Mouse (Mus musculus): ENCODE measurements around the gene Tcp1.
A peak's percentile ranks its signal among the peaks of the same experiment; 100 is the strongest.
"Not testable (repeated sequence)": the region's sequence is repeated elsewhere in the genome, so short reads cannot be mapped to it uniquely, and the experiment has no call there.

Gene Tcp1

GRCm38 (mm10) chr17:12915488-12915880 is at the start of gene Tcp1:
Gene Tcp1 (plus strand): TSS chr17:12915701.
- DNase-seq = peak in 1 of 2 experiments; percentile 47

GRCm38 (mm10) chr17:12866853-12867252 is 48.6 kb upstream of the Tcp1 start:
- no peak for DNase-seq

GRCm38 (mm10) chr17:12868043-12868442 is 47.5 kb upstream of the Tcp1 start, which contains the start of gene Mas1:
Gene Mas1 (minus strand): TSS chr17:12868143.
- no peak for DNase-seq

DNA sequence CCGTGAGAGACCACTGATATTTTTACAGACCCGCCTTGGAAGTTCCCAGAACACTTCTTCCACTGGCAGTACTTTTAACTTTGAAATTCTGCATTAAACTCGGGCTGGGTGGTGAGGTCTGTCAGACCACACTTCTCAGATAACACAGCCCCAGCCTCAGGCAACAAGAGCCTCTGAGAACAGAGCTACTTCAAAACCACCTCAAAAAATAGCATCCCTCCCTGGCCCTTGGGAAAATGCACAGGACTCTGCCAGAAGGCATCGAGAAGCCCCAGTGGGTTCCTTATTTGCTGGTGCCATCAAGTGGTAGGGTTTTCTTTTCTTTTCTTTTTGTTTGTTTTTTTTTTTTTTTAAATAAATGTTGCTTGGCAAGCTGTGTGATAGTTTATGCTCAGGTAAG is 46.9 kb upstream of the Tcp1 start:
- DNase-seq = no peak

DNA sequence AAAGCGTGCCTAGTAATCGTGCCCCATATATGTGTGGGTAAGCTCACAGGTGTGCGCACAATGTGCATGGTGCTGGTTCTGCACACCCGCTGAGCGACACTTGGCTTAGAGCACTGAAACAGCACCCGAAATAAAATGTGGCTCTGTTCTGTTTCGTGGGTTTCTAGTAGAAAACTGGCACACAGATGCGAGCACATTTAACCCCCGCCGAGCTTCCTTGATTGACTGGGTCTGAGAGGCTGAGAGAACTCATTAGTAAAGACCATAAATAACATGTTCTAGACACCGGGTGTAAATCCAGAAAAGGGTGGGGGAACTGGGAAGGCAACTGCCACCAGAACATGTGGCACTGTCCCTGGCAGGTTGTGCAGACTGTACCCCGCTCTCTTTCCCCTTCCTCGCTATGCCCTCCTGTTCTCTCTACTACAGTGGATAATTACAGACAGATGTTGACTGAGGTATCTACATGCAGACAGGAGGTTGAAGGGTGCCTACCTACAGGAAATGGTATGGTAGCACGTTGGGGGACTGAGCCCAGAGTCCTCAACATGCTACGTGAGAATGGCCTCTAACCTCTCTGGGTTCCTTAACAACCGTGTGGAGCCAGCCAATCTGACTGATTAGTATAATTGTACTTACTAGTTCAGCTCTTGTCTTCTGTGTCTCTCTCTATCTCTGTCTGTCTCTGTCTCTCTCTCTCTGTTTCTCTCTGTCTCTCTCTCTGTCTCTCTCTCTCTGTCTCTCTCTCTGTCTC is 43.0 kb upstream of the Tcp1 start:
- DNase-seq = peak in 1 of 2 experiments; percentile 54

DNA sequence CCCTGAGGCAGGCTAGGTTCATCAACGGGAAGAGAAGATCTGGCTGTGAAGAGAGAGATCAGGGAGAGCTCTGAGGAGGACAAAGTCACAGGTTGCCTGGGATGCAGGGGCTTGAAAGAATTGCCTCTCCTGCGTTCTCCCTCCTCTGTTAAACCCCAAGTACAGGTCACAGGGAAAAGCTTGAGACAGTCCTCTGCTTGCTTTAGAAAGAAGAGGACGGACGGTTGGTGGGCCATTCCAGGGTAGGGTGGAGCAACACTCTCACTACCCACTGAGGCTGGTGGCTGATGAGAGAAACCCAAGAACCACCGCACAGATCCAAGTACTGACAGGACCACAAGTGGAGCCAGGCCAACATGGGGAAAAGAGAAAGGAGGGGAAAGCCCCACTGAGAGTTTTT is 39.8 kb upstream of the Tcp1 start, which contains the start of gene Mrgprh:
TSS of gene Mrgprh (plus strand) at position 301 of the 400 bp plus-strand sequence.
- no peak for DNase-seq

DNA sequence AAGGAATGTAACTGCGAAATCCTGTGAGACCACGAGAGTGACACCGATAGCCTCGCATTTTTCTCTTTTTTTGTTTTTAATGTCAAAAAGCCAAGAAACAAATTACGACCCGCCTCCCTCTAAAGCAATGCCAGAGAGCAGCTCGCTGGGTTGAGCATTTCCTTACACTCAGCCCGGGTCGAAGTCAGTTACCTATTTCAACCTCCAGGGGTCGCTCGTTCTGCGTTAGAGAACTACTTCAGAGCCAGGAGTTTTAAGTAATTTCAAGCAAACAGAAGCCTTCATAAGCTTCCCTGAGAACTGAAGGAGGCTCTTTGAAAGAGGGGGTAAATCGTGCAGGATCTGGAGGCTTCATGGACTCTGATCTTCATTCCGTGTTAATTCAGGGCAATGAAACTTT is 35.3 kb upstream of the Tcp1 start:
- peak; percentile 82 to 88 for DNase-seq

DNA sequence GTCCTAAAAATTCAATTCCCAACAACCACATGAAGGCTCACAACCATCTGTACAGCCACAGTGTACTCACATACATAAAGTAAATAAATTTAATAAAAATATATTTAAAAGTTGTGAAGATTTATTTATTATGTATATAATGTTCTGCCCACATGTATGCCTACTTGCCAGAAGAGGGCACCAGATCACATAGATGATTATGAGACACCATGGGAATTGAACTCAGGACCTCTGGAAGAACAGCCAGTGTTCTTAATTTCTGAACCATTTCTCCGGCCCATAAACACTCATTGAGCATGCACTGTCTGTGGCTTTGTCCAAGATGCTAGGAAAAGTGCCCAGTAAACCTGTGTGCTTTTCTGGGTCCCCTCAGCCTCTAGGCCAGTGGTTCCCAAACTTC is 34.3 kb upstream of the Tcp1 start:
- no peak for DNase-seq

DNA sequence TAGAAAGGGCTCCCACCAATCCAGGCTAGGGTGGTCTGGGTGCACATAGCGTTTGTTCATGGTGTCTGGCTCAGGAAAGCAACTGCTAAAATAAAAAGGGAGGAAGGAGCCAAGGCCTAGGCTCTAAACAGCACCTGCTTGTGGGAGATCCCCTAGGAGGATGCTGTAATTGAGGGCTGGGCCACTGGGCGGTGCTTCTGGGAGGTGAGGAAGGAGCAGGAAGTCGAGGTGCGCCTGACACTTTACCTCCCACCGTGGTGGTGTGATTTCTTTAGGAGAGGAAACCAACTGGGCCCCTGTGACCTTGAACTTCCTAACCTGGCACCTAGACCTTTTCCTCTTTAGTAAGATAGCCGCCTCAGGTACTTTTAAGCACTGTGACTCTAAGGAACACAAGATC is 28.9 kb upstream of the Tcp1 start:
- DNase-seq = no peak

- no peak for DNase-seq
These were observed 28.3 kb upstream of the Tcp1 start for GRCm38 (mm10) chr17:12887021-12887775.

DNA sequence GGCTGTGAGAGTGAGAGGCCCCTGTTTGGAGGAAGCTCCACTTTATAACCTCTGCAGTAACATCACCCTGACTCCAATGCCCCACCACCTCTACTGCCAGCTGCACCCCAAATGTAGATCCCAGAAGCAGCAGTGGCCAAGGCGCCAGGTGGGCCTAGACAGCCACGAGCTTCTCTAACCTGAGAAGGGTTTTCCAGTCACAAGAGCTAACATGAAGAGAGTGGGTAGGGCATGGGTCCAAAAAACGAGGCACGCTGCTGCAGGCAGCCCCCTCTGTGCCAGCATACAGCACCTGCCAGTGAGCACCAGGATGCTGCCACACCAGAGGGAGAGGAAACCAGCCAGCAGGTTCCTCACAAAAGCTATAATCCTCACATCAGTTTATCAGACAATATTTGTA is 24.4 kb upstream of the Tcp1 start:
- DNase-seq = peak; percentile 36 to 58

GRCm38 (mm10) chr17:12892033-12892432 is 23.5 kb upstream of the Tcp1 start:
- no peak for DNase-seq

- no peak for DNase-seq
These were observed 17.8 kb upstream of the Tcp1 start for GRCm38 (mm10) chr17:12897674-12898073.

GRCm38 (mm10) chr17:12898607-12899006 is 16.9 kb upstream of the Tcp1 start:
- DNase-seq = not testable (repeated sequence)

- DNase-seq = no peak
These were observed 13.2 kb upstream of the Tcp1 start for GRCm38 (mm10) chr17:12902291-12902690.

DNA sequence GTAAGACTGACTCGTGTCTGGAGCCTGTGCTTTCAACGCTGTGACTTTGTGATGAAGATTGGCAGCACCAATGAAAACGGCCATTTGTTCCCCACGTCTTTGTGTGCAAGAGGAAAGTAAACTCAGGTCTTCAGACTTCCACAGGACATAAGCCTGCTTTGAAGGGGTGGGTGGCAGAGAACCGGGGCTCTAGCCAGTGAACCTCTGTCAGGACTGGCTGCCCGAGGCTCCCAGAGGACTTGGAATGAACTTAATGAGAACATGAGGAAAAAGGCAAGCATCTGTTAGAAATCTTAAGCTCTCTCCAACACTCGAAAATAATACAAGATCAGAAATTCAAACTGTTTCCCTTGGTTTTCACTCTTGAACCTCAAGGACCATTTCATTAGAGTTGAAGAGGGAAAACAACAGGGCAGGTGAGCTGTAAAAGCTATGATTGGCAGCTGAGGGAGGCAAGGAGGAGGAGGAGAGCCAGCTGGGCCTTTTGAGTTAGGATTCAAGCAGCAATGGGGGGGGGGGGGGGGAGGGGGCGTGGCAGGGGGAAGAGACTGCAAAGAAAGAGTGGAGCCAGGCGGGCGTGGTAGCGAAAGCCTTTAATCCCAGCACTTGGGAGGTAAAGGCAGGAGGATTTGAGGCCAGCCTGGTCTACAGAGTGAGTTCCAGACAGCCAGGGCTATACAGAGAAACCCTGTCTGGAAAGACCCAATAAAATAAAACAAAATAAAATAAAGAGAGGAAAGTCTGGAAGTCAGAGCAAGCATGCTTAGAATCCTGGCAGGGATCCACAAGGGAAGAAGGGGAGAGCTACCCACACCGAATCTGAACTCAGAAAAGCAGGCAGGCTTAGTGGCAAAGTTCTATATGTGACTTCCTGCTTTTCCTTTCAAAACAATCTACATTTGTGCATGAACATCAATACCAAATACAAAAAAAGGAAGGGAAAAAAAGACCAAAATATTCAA is 11.8 kb upstream of the Tcp1 start:
- no peak for DNase-seq

- no peak for DNase-seq
These were observed 11.2 kb upstream of the Tcp1 start for GRCm38 (mm10) chr17:12904349-12904748.

- no peak for DNase-seq
These were observed 9.7 kb upstream of the Tcp1 start for GRCm38 (mm10) chr17:12905810-12906209.

- no peak for DNase-seq
These were observed 9.1 kb upstream of the Tcp1 start for GRCm38 (mm10) chr17:12906436-12906835.

DNA sequence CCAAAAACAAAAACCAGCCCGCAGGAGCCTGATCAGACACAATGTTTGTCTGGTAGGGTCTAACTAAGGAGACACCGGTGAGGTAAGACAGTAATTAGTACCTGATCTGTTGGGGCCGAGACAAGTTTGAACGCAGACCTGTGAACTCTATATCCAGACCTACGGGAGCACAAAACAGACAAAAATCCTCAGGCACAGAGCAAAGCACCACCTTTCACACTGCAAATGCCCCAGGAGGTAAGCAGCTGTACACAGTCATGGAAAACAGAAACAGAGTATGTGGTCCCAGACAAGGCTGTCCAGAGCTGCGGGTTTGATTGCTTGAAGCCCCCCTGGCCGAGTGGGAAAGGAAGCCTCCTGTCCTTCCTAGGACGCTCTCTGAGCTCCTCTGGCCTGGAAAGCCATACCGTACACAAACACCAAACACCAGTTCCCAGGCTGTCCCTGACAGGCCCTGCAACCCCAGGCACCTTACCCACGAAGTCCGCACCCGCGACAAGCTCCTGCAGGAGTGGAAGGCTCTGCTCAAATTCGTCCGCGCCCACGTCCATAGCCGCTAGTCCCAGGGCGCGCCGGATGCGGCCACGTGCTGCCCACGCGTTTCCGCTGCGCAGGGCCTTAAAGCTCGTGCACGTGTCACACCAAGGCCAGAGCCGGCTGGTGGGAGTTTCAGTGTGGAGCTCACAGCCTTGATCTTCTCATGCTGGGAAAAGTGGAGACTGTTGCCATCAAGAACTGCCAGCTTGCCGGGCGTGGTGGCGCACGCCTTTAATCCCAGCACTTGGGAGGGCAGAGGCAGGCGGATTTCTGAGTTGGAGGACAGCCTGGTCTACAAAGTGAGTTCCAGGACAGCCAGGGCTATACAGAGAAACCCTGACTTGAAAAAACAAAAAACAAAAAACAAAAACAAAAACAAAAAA is 5.9 kb upstream of the Tcp1 start, which contains the start of gene Pnldc1:
TSS of gene Pnldc1 (minus strand) at position 870 of the 920 bp plus-strand sequence.
- no peak for DNase-seq

- DNase-seq = no peak
These were observed 5.1 kb upstream of the Tcp1 start for GRCm38 (mm10) chr17:12910391-12910790.
